Mouse (Mus musculus) common myeloid progenitor, adult 5-6 weeks (primary cell): ENCODE measurements at regions not wholly inside any gene's neighbourhood (a gene's known extent, or its start where the extent isn't known, plus 50 kb on each side); places are given as distances from the start of the nearest gene placed in this dataset.
"Not testable (repeated sequence)": the region's sequence is repeated elsewhere in the genome, so short reads cannot be mapped to it uniquely, and the experiment has no call there.

Experiments
- ATAC-seq: replicated peaks from 2 replicates; pipeline ENCODE4 v1.8.0; 2016; ENCODE audit warnings: low read depth, mild to moderate bottlenecking, moderate TSS enrichment, inconsistent platforms; ENCODE audit not compliant: poor library complexity, severe bottlenecking

GRCm38 (mm10) chr16:58136144-58136905 lies 271.9 kb upstream of the Dcbld2 start:
- ATAC-seq: no peak

GRCm38 (mm10) chr16:58136979-58137378 lies 271.3 kb upstream of the Dcbld2 start:
- no peak for ATAC-seq

GRCm38 (mm10) chr16:58137728-58138279 lies 270.4 kb upstream of the Dcbld2 start:
- ATAC-seq: no peak

- ATAC-seq: no peak
Measured at GRCm38 (mm10) chr16:58146479-58146878, 261.8 kb upstream of the Dcbld2 start.

GRCm38 (mm10) chr16:58155538-58155937 lies 252.7 kb upstream of the Dcbld2 start:
- ATAC-seq: no peak

GRCm38 (mm10) chr16:58178744-58179401 lies 229.4 kb upstream of the Dcbld2 start:
- ATAC-seq: no peak

- not testable (repeated sequence) for ATAC-seq
Measured at GRCm38 (mm10) chr16:58179981-58180380, 228.3 kb upstream of the Dcbld2 start.

GRCm38 (mm10) chr16:58194619-58195497 lies 213.4 kb upstream of the Dcbld2 start:
- no peak for ATAC-seq

- no peak for ATAC-seq
Measured at GRCm38 (mm10) chr16:58211872-58212271, 196.4 kb upstream of the Dcbld2 start.

- no peak for ATAC-seq
Measured at GRCm38 (mm10) chr16:58234686-58235085, 173.6 kb upstream of the Dcbld2 start.

- ATAC-seq: no peak
Measured at GRCm38 (mm10) chr16:58236857-58237256, 171.4 kb upstream of the Dcbld2 start.

GRCm38 (mm10) chr16:58276281-58276680 lies 132.0 kb upstream of the Dcbld2 start:
- ATAC-seq: no peak

- ATAC-seq: no peak
Measured at GRCm38 (mm10) chr16:58281474-58281873, 126.8 kb upstream of the Dcbld2 start.

- no peak for ATAC-seq
Measured at GRCm38 (mm10) chr16:58294457-58294856, 113.8 kb upstream of the Dcbld2 start.

- no peak for ATAC-seq
Measured at GRCm38 (mm10) chr16:58295128-58295527, 113.1 kb upstream of the Dcbld2 start.

GRCm38 (mm10) chr16:58299495-58299894 lies 108.7 kb upstream of the Dcbld2 start:
- peak; percentile 96 for ATAC-seq

- ATAC-seq: no peak
Measured at GRCm38 (mm10) chr16:58300098-58300497, 108.1 kb upstream of the Dcbld2 start.

- no peak for ATAC-seq
Measured at GRCm38 (mm10) chr16:58303555-58303954, 104.7 kb upstream of the Dcbld2 start.

- no peak for ATAC-seq
Measured at GRCm38 (mm10) chr16:58316889-58317455, 91.3 kb upstream of the Dcbld2 start.

- ATAC-seq: no peak
Measured at GRCm38 (mm10) chr16:58331087-58331486, 77.2 kb upstream of the Dcbld2 start.
